Mouse (Mus musculus) heart, postnatal 14 days (tissue): ENCODE data around the gene Icam4. TPM values are rescaled to one million over a fixed set of nuclear protein-coding genes. Genes with fewer than 3 reads are reported as not detected.
A peak's percentile ranks its signal among the peaks of the same experiment; 100 is the strongest.
"Not testable (repeated sequence)": the region's sequence is repeated elsewhere in the genome, so short reads cannot be mapped to it uniquely, and the experiment has no call there.

Source experiments
- DNase-seq, 2 experiments: peaks; one replicate each; pipeline ENCODE4 v3.0.0; 2021 to 2022
- intact Hi-C: fragments of 180-260 bp; cut with DNase I; formaldehyde crosslinking; loops from one replicate; pipeline ENCODE4 v1.15.1; 2025
- total RNA-seq, 2 experiments: library from RNA; stranded (reverse); gene quantifications; 2 replicates each; pipeline ENCODE4 v1.2.3; 2021

The Icam4 gene
- total RNA-seq, 2 experiments from 2014 or later: 0.37 to 0.38 TPM

- peak in 1 of 2 experiments; percentile 31 for DNase-seq
- intact Hi-C loops: no loop called here
These were observed 18.8 kb upstream of the Icam4 start for GRCm38 (mm10) chr9:21010362-21010761.

GRCm38 (mm10) chr9:21010939-21011541 lies 18.1 kb upstream of the Icam4 start:
- intact Hi-C loops, DNase-seq: not testable (repeated sequence)

GRCm38 (mm10) chr9:21011846-21012312 lies 17.3 kb upstream of the Icam4 start:
- DNase-seq: peak; percentile 47 to 51
- intact Hi-C loops: no loop called here

- intact Hi-C loops: no loop called here
- no peak for DNase-seq
These were observed 16.8 kb upstream of the Icam4 start for GRCm38 (mm10) chr9:21012368-21012767.

- intact Hi-C loops: no loop called here
These were observed 14.2 kb upstream of the Icam4 start for GRCm38 (mm10) chr9:21014691-21015570.

GRCm38 (mm10) chr9:21015571-21016130 lies 13.5 kb upstream of the Icam4 start, which contains the start of gene Icam1:
Gene Icam1 (plus strand): TSS chr9:21015985.
- peak; percentile 73 for DNase-seq
- intact Hi-C loops: no loop called here

More at GRCm38 (mm10) chr9:21014691-21015570, 14.2 kb upstream of the Icam4 start:
- DNase-seq: peak; percentile 64 to 71

GRCm38 (mm10) chr9:21016331-21017176 lies 12.6 kb upstream of the Icam4 start:
- intact Hi-C loops: no loop called here
- peak in 1 of 2 experiments; percentile 27 for DNase-seq

- intact Hi-C loops: no loop called here
- DNase-seq: no peak
These were observed 12.0 kb upstream of the Icam4 start for GRCm38 (mm10) chr9:21017177-21017575.

- DNase-seq: no peak
- intact Hi-C loops: no loop called here
These were observed 10.6 kb upstream of the Icam4 start for GRCm38 (mm10) chr9:21018600-21018999.

- intact Hi-C loops: no loop called here
- no peak for DNase-seq
These were observed 7.8 kb upstream of the Icam4 start for GRCm38 (mm10) chr9:21021363-21021762.

GRCm38 (mm10) chr9:21022288-21022687 lies 6.9 kb upstream of the Icam4 start:
- DNase-seq: no peak
- intact Hi-C loops: no loop called here

- no peak for DNase-seq
- intact Hi-C loops: no loop called here
These were observed 6.4 kb upstream of the Icam4 start for GRCm38 (mm10) chr9:21022726-21023125.

- DNase-seq: no peak
These were observed 3.8 kb upstream of the Icam4 start for GRCm38 (mm10) chr9:21025258-21025810.

GRCm38 (mm10) chr9:21026849-21027248 lies 2.3 kb upstream of the Icam4 start:
- DNase-seq: no peak
- intact Hi-C loops: no loop called here

More at GRCm38 (mm10) chr9:21025258-21025810, 3.8 kb upstream of the Icam4 start:
- intact Hi-C loops: no loop called here

GRCm38 (mm10) chr9:21027774-21028290 lies 1.3 kb upstream of the Icam4 start:
- intact Hi-C loops: loop anchor here (2.0 kb wide), 1 partner anchor 25 kb away; the partner anchor contains the start of gene Mrpl4
- DNase-seq: no peak

- intact Hi-C loops: loop anchor here (2.0 kb wide), 1 partner anchor 26 kb away; the partner anchor contains the start of gene Mrpl4
- DNase-seq: no peak
These were observed 538 bp upstream of the Icam4 start for GRCm38 (mm10) chr9:21028560-21029110.

- no peak for DNase-seq
- intact Hi-C loops: loop anchor here (2.0 to 5.0 kb wide), 2 partner anchors 62 to 107 kb away; partner anchors contain the start of genes Gm38431 and Raver1
These were observed 955 bp downstream of the Icam4 start for GRCm38 (mm10) chr9:21030055-21030600.

GRCm38 (mm10) chr9:21030781-21031250 lies 1.6 kb downstream of the Icam4 start:
- intact Hi-C loops: loop anchor here (2.0 to 5.0 kb wide), 2 partner anchors 61 to 106 kb away; partner anchors contain the start of genes Gm38431 and Raver1
- DNase-seq: peak; percentile 83 to 89
